Mouse (Mus musculus) cerebellum, adult 2 months (tissue): ENCODE measurements at regions not wholly inside any gene's neighbourhood (a gene's known extent, or its start where the extent isn't known, plus 50 kb on each side); places are given as distances from the start of the nearest gene placed in this dataset.
"Not testable (repeated sequence)": the region's sequence is repeated elsewhere in the genome, so short reads cannot be mapped to it uniquely, and the experiment has no call there.

ENCODE experiments used
- DNase-seq, 2 experiments: peaks; one replicate each; pipeline ENCODE4 v3.0.0; 2021
- H3K27ac ChIP-seq: fragments of 200-500 bp; 2 replicates; pipeline ENCODE4 v1.5.1; 2012; ENCODE audit warnings: low read length, control low read depth, inconsistent platforms; ENCODE audit not compliant: insufficient read depth
- H3K27me3 ChIP-seq: fragments of 200-500 bp; 2 replicates; pipeline ENCODE4 v1.6.1; 2012; ENCODE audit warnings: inconsistent platforms, mild to moderate bottlenecking, low read length, moderate library complexity; ENCODE audit not compliant: control insufficient read depth, insufficient read depth
- H3K4me1 ChIP-seq: fragments of 200-500 bp; 2 replicates; pipeline ENCODE4 v1.6.1; 2011; ENCODE audit warnings: low read length; ENCODE audit not compliant: control insufficient read depth, insufficient read depth
- H3K4me3 ChIP-seq: fragments of 200-500 bp; replicated peaks from 2 replicates; pipeline ENCODE3; 2011; ENCODE audit warnings: mild to moderate bottlenecking, low read depth, low read length, control low read depth; ENCODE audit not compliant: insufficient read depth
- WGBS: fragments of 180-500 bp; shearing (Covaris S2); methylation state at CpG from one replicate; pipeline ENCODE4 v1.1.7; 2018; 5-methylcytosine and 5-hydroxymethylcytosine counted together

DNA sequence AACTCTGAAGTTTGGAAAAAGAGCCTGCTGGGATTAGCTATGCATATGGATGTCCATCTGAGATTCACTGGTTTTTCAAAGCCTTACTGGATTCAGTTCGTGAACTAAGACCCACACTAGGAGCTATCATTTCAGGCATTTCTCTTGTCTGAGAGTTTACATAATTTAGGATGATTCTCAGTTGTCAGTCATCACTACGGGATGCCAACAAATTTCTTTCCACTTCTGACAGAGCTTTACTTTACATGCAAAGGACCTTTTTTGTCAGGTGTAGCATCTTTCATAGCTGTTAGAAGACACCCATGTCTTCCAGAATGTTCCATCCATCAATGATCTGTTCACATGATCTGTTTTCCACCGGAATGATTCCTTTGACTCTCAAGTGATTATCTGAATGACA is 154.4 kb downstream of the Gm31371 start:
- peak in 1 of 2 experiments; percentile 7 for DNase-seq
- not testable (repeated sequence) for H3K27ac ChIP-seq, H3K4me3 ChIP-seq, H3K4me1 ChIP-seq, H3K27me3 ChIP-seq
- 57% methylated on average over 2 of the region's 3 CpGs for WGBS

GRCm38 (mm10) chr8:20098121-20098520 is 194.9 kb downstream of the Gm31371 start:
- H3K4me1 ChIP-seq, H3K27me3 ChIP-seq, DNase-seq, H3K4me3 ChIP-seq, H3K27ac ChIP-seq: not testable (repeated sequence)
- WGBS: 80% methylated on average over 5 of the region's 5 CpGs

GRCm38 (mm10) chr8:20100241-20100640 is 197.0 kb downstream of the Gm31371 start:
- WGBS: no CpG with 5 or more reads among the region's 1 CpGs
- H3K4me3 ChIP-seq, H3K27ac ChIP-seq, H3K27me3 ChIP-seq, H3K4me1 ChIP-seq, DNase-seq: not testable (repeated sequence)

GRCm38 (mm10) chr8:20102374-20102773 is 199.2 kb downstream of the Gm31371 start:
- not testable (repeated sequence) for H3K4me3 ChIP-seq, H3K27ac ChIP-seq, H3K4me1 ChIP-seq, DNase-seq, H3K27me3 ChIP-seq
- WGBS: no CpG with 5 or more reads among the region's 2 CpGs

GRCm38 (mm10) chr8:20107154-20107553 is 204.0 kb downstream of the Gm31371 start:
- H3K4me1 ChIP-seq, H3K27ac ChIP-seq, H3K4me3 ChIP-seq, DNase-seq, H3K27me3 ChIP-seq: not testable (repeated sequence)
- 71% methylated on average over 1 of the region's 2 CpGs for WGBS

DNA sequence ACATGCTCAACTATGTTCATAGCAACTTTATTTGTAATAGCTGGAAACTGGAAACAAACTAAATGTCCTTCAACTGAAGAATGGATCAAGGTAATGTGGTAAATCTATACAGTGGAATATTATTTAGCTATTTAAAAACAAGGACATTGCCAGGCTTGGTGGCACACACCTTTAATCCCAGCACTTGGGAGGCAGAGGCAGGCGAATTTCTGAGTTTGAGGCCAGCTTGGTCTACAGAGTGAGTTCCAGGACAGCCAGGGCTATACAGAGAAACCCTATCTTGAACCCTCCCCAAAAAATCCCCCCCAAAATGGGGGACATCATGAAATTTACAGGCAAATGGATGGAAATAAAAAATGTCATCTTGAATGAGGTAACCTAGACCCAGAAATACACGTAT is 213.6 kb downstream of the Gm31371 start:
- not testable (repeated sequence) for H3K27me3 ChIP-seq, DNase-seq, H3K4me3 ChIP-seq, H3K27ac ChIP-seq, H3K4me1 ChIP-seq
- WGBS: 68% methylated on average over 2 of the region's 2 CpGs

- H3K4me3 ChIP-seq, H3K4me1 ChIP-seq, H3K27me3 ChIP-seq, DNase-seq, H3K27ac ChIP-seq: not testable (repeated sequence)
- 79% methylated on average over 4 of the region's 4 CpGs for WGBS
These were observed 216.4 kb downstream of the Gm31371 start for GRCm38 (mm10) chr8:20119581-20119980.

DNA sequence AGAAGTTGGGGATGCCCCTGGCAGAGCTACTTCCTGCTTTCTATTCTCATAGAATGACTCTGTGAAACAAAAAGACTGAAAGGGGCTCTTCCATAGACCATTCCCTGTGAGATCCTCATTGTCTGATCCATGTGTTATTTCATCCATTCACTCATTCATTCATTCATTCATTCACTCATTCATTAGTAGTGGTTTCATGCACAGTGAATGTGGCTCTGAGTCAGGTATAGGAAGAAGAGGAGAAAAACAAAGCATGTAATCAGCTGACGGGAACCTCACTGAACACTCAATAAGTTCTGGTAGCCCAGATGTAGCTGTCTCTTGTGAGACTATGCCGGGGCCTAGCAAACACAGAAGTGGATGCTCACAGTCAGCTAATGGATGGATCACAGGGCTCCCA is 217.0 kb downstream of the Gm31371 start:
- H3K27me3 ChIP-seq, DNase-seq, H3K4me1 ChIP-seq, H3K27ac ChIP-seq, H3K4me3 ChIP-seq: not testable (repeated sequence)
- 94% methylated on average over 2 of the region's 2 CpGs for WGBS

DNA sequence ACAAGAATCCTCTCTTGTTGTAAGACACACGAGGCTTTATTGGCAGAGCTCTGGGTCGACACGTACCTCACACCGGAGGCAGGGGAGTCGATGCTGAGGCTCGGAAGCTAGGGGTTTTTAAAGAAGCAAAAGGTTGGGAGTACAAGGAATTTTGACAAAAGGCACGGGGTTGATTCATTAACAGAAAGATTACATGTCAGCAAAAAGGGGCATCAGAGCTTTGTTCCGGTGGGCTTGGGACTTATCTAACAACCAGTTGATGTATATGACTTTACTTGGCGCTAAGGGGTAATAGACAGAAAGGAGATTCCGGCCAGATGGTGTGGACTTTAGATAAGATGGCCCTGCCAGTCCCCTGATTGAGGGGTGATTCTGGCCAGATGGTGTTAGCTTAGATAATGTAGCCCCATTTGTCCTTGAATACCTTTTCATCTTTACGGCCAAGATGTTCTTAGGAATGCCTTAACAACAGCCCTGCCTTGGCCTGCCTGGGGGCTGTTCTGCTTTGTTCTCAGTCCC is 218.3 kb downstream of the Gm31371 start:
- H3K4me1 ChIP-seq, H3K27ac ChIP-seq, DNase-seq, H3K27me3 ChIP-seq, H3K4me3 ChIP-seq: not testable (repeated sequence)
- WGBS: 93% methylated on average over 10 of the region's 11 CpGs
